Mouse (Mus musculus) kidney, embryonic 16.5 days (tissue): ENCODE results near the gene Pld2. TPM values are rescaled to one million over a fixed set of nuclear protein-coding genes. Genes with fewer than 3 reads are reported as not detected.

ENCODE experiments used
- ATAC-seq: fragments of 200-750 bp; cut with Nextera tagmentation; 2 replicates; pipeline ENCODE4 v1.8.0; 2017; ENCODE audit warnings: moderate TSS enrichment; ENCODE audit not compliant: low FRiP score, low TSS enrichment
- H3K27ac ChIP-seq: fragments of 300-500 bp; sonication (generic); 2 replicates; pipeline ENCODE4 v1.5.1; 2014; ENCODE audit warnings: low read length
- H3K27me3 ChIP-seq: fragments of 300-500 bp; sonication (generic); 2 replicates; pipeline ENCODE4 v1.6.1; 2014; ENCODE audit warnings: low read length, control low read depth, mixed read lengths; ENCODE audit not compliant: insufficient read depth
- H3K36me3 ChIP-seq: fragments of 300-500 bp; sonication (generic); 2 replicates; pipeline ENCODE4 v1.6.1; 2014; ENCODE audit warnings: low read length, control low read depth, mixed read lengths; ENCODE audit not compliant: insufficient read depth
- H3K4me1 ChIP-seq: fragments of 300-500 bp; sonication (generic); 2 replicates; pipeline ENCODE4 v1.6.1; 2014; ENCODE audit warnings: low read length, control low read depth, mixed read lengths; ENCODE audit not compliant: insufficient read depth
- H3K4me2 ChIP-seq: fragments of 300-500 bp; sonication (generic); replicated peaks from 2 replicates; pipeline ENCODE4 v1.6.1; 2014; ENCODE audit warnings: low read depth, low read length
- H3K4me3 ChIP-seq: fragments of 300-500 bp; sonication (generic); 2 replicates; pipeline ENCODE4 v1.5.1; 2014; ENCODE audit warnings: mild to moderate bottlenecking, low read length
- H3K9ac ChIP-seq: fragments of 300-500 bp; sonication (generic); replicated peaks from 2 replicates; pipeline ENCODE4 v1.6.1; 2014; ENCODE audit warnings: low read length
- H3K9me3 ChIP-seq: fragments of 300-500 bp; sonication (generic); 2 replicates; pipeline ENCODE4 v1.6.1; 2016; ENCODE audit warnings: low read length, control low read depth
- WGBS: fragments of 180-500 bp; shearing (Covaris S2); extraction: QIAGEN DNeasy Blood & Tissue Kit; methylation state at CpG from one replicate; pipeline ENCODE4 v1.1.7; 2014; 5-methylcytosine and 5-hydroxymethylcytosine counted together
- polyA plus RNA-seq: library from polyadenylated mRNA; unstranded; fragments of >200 nt; fragmentation: Nextera tagmentation; extraction: Ambion mirVana; gene quantifications from 2 replicates; pipeline ENCODE4 v1.2.1, GENCODE M21; 2015

Pld2 gene
- polyA plus RNA-seq, 1 experiment from 2014 or later, result 8.5 TPM

DNA sequence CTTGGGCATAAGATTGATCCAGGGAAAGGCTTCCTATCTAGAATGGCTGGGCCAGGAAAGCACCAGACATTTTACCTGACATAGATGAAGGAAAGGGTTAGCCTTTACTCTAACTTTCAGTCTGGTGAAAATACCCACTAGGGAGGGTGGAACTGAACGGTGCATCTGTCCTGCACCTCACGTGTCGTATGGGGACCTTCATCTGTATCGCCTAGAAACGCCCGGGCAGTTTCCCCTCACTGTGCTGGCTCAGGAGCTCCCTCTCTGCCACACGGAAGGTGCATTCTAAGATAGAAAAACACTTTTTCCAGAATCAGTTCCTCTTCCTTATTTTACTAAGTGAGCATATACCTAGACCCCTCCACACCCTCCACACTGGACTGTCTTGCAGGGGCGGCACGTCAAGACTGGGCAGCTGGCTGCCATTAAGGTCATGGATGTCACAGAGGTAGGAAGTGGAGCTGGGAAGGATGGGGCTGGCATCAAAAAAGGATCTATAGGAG is 58.6 kb downstream of the Pld2 start:
- Histone ChIP-seq H3K27ac (no peak overlapping the region), H3K4me2 (no peak overlapping the region), H3K4me1 (peaks cover 12% of the 10 kb centered on the region), H3K9ac (no peak overlapping the region), H3K36me3 (peaks cover 33% of the 10 kb centered on the region), H3K4me3 (no peak overlapping the region), H3K9me3 (no peaks in the 10 kb centered on the region), H3K27me3 (no peaks in the 10 kb centered on the region)
- 88% methylated on average over 9 of the region's 9 CpGs for WGBS
- no peak for ATAC-seq

DNA sequence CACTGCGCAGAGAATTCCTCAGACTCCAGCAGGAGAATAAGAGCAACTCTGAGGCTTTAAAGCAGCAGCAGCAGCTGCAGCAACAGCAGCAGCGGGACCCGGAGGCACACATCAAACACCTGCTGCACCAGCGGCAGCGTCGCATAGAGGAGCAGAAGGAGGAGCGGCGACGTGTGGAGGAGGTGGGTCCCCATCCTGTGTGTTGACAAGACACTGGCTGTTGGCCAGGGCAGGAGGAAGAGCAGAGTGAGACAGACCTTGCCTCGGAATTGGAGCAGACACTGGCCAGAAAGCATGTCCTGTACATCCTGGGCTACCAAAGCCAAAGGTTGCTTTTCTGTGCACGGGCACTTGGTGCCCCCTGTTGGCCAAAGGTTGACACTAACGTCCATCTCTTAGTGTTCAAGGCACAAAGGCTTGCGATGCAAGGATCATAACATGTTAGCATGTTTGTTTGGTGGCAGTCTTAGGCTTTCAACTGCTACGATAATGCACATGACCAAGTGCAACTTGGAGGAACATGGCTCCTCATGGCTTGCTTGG is 65.2 kb downstream of the Pld2 start:
- Histone ChIP-seq H3K9ac (no peak overlapping the region), H3K4me1 (peaks cover 11% of the 10 kb centered on the region; the same call in 1 of the 2 replicates), H3K4me3 (no peak overlapping the region), H3K27me3 (no peaks in the 10 kb centered on the region), H3K36me3 (peaks cover 78% of the 10 kb centered on the region), H3K4me2 (no peak overlapping the region), H3K9me3 (no peaks in the 10 kb centered on the region), H3K27ac (no peak overlapping the region)
- WGBS, result 54% methylated on average over 14 of the region's 14 CpGs
- no peak for ATAC-seq

- 72% methylated on average over 12 of the region's 12 CpGs for WGBS
- Histone ChIP-seq H3K9me3 (no peaks in the 10 kb centered on the region), H3K4me1 (peaks cover 11% of the 10 kb centered on the region; the same call in 1 of the 2 replicates), H3K4me2 (no peak overlapping the region), H3K9ac (no peak overlapping the region), H3K27ac (no peak overlapping the region), H3K36me3 (peaks cover 89% of the 10 kb centered on the region), H3K4me3 (no peak overlapping the region), H3K27me3 (no peaks in the 10 kb centered on the region)
- ATAC-seq, result no peak
These were observed 66.9 kb downstream of the Pld2 start for GRCm38 (mm10) chr11:70606717-70607116.

GRCm38 (mm10) chr11:70607611-70608010 is 67.7 kb downstream of the Pld2 start:
- H3K4me2 ChIP-seq, result no peak overlapping the region
- H3K27ac ChIP-seq, result no peak overlapping the region
- H3K4me1 ChIP-seq, result peaks cover 11% of the 10 kb centered on the region; the same call in 1 of the 2 replicates
- H3K9ac ChIP-seq, result no peak overlapping the region
- no peak overlapping the region for H3K4me3 ChIP-seq
- no peaks in the 10 kb centered on the region for H3K27me3 ChIP-seq
- no peak for ATAC-seq
- WGBS, result 90% methylated on average over 9 of the region's 9 CpGs
- no peaks in the 10 kb centered on the region for H3K9me3 ChIP-seq
- H3K36me3 ChIP-seq, result peaks cover 89% of the 10 kb centered on the region

Other genes starting within 250 kb of the Pld2 start
- gene Alox12e, start 217.4 kb upstream of the Pld2 start, polyA plus RNA-seq, result 0.07 and 0.09 TPM in 2 replicates
- gene Alox15, start 188.0 kb upstream of the Pld2 start, polyA plus RNA-seq, result 2.0 TPM in 2 replicates
- 40.3 and 41.9 TPM in 2 replicates for gene Pelp1, start 130.0 kb upstream of the Pld2 start, polyA plus RNA-seq
- gene Arrb2, start 107.4 kb upstream of the Pld2 start, polyA plus RNA-seq, result 15.3 and 19.0 TPM in 2 replicates
- gene Med11, start 88.1 kb upstream of the Pld2 start, polyA plus RNA-seq, result 43.9 and 46.3 TPM in 2 replicates
- 1.4 and 1.5 TPM in 2 replicates for gene Zmynd15, start 80.6 kb upstream of the Pld2 start, polyA plus RNA-seq
- gene Cxcl16, start 80.1 kb upstream of the Pld2 start, polyA plus RNA-seq, result 9.1 and 9.7 TPM in 2 replicates
- 0.69 and 0.80 TPM in 2 replicates for gene Tm4sf5, start 34.8 kb upstream of the Pld2 start, polyA plus RNA-seq
- 0.37 and 0.50 TPM in 2 replicates for gene Vmo1, start 25.4 kb upstream of the Pld2 start, polyA plus RNA-seq
- gene Gltpd2, start 20.9 kb upstream of the Pld2 start, polyA plus RNA-seq, result 0.51 and 0.62 TPM in 2 replicates
- gene Psmb6, start 14.7 kb upstream of the Pld2 start, polyA plus RNA-seq, result 789 and 872 TPM in 2 replicates
- gene Gm40193, start 7.1 kb upstream of the Pld2 start, polyA plus RNA-seq, result not detected in 2 replicates
- gene Mink1, start 22.8 kb downstream of the Pld2 start, polyA plus RNA-seq, result 15.9 and 17.4 TPM in 2 replicates
- gene 4930544D05Rik, start 75.8 kb downstream of the Pld2 start, polyA plus RNA-seq, result not detected in 2 replicates
- gene Chrne, start 79.2 kb downstream of the Pld2 start, polyA plus RNA-seq, result 0.19 TPM in 1 of 2 replicates, not detected in the other
- 0.11 and 0.21 TPM in 2 replicates for gene Gp1ba, start 99.1 kb downstream of the Pld2 start, polyA plus RNA-seq
- 130 and 137 TPM in 2 replicates for gene Rnf167, start 107.2 kb downstream of the Pld2 start, polyA plus RNA-seq
- 229 and 235 TPM in 2 replicates for gene Slc25a11, start 107.4 kb downstream of the Pld2 start, polyA plus RNA-seq
- gene Pfn1, start 114.6 kb downstream of the Pld2 start, polyA plus RNA-seq, result 1,671 and 1,948 TPM in 2 replicates
- gene Eno3, start 117.1 kb downstream of the Pld2 start, polyA plus RNA-seq, result 23.1 and 28.0 TPM in 2 replicates
- gene Spag7, start 129.4 kb downstream of the Pld2 start, polyA plus RNA-seq, result 206 and 209 TPM in 2 replicates
- gene Camta2, start 148.0 kb downstream of the Pld2 start, polyA plus RNA-seq, result 12.7 and 17.0 TPM in 2 replicates
- 1.3 and 1.6 TPM in 2 replicates for gene Inca1, start 160.1 kb downstream of the Pld2 start, polyA plus RNA-seq
- 2.5 and 3.5 TPM in 2 replicates for gene Kif1c, start 160.5 kb downstream of the Pld2 start, polyA plus RNA-seq
- 8.6 and 8.7 TPM in 2 replicates for gene Zfp3, start 224.1 kb downstream of the Pld2 start, polyA plus RNA-seq